Mouse (Mus musculus): ENCODE measurements around the gene Grm4.

Gene Grm4

DNA sequence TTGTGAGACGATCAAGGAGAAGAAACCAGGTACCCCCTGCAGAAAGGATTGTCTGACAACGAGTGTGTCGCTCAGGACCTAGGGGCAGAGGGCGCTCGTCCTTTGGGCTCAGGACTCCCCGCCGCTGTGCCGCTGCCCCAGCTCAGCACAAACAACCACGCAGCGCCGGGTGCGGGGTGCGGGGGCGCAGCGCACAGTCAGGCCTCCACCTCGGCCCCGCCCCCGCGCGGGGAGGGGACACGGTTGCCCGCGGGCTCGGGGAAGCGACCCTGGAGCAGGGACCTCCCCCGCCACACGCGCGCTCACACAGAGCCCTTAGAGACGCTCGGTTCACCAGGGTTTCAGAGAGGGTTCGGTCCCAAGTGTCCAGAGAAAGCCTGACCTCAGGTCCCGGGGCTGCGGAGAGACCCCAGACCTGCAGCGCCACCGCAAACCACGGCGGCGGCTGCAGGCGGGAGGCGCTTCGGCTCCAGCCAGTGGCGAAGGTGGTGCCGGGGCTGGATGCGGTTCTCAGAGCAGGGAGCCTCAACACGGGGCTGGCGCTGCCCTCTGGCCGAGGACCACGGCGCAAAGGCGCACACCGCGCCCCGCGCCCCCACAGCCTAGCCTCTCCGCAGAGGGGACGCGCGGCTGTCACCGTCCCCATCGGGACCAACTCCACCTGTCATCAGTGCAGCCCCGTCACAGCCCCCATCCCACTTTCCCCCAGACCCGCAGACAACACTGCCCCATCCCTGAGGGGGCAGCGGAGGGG, 9.2 kb downstream of the Grm4 start:
- peak; percentile 90 for DNase-seq (ENCODE audit: low read depth, low spot score)

DNA sequence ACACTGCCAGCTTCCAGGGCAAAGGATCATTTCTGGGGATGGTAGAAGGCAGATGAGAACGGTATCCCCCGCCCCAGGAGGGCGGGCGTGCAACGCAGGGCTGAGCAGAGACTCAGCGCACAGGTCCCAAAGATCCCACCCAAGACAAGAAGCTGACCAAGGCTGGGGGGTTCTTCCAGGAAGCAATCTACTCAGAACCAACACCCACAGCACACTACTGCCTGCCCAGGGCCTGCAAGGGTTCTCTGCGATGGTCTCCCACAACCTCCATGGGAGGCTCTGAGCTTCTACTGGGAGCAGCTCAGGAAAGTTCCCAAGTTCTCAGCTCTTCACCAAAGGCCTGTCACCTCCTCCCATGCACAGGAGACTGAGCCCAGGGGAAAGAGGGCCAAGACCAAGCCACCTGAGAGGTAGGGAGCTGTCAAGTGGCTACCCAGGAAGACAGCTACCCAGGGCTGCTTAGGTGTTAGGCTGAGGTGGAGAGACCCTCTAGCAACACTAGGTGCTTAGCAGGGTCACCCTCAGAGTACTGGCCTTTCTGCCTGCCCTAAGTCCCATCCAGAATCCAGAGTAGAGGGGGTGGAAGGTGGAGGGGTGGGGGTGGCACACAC, 10.0 kb downstream of the Grm4 start:
- DNase-seq (ENCODE audit: low read depth, low spot score) = no peak

DNA sequence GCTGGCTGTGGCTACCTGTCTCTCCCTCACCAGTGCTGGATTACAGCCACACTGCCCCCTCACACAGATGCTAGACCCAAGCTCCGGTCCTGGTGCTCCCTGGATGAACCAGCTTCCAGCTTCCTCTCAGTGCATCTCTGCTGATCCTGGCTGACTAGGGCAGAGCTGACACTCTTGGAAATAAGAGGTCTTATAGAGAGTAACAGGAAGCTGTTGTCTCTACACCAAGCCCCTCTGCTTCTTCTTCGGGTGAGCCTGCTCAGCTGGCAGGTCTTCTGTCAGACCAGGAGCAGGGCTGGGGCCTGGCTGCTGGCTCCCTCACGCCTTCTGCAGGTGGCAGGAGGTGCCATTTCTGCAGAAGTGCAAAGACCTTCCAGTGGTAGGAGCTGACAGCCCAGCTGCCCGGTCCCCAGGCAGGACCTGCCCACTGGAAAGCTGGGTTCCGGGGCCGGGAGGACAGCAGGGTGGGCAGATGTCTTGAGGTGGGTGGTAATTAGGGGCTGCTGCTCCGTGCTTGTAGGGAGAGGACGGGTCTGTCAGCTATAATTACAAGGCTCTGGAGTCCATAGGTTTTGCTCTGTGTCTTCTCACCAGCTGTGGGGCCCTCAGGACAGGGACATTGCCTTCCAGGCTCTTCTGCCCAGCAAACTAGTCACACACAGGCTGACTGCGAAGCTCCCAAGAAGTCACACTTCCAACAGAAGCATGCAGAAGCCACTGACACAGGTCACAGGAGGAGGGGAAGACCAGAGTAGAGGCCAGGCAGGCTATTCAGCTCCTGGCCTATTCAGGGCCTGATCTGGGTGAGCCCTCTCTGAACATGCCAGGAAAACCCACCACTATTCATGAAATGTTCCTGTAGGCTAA, 10.7 kb downstream of the Grm4 start:
- peak; percentile 68 for DNase-seq (ENCODE audit: low read depth, low spot score)

DNA sequence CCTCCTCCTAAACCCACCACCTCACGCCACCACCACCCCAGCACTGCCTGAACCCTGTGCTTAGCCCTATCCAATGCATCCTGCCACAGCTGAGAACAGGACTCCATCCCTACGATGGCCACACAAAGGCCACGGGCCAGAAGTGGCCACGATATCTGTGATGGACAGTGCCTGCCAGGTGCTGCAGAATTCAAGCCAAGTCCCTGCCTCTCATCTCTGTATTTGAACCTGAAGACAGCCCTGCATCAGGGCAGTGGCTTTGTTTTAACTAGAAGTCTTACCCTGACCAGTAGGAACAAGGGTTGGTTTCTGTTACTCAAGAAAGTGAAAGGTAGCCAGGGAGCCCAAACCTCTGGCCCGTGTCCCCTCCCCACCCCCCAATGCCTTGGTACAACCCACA, 12.1 kb downstream of the Grm4 start:
- DNase-seq (ENCODE audit: low read depth, low spot score) = no peak

DNA sequence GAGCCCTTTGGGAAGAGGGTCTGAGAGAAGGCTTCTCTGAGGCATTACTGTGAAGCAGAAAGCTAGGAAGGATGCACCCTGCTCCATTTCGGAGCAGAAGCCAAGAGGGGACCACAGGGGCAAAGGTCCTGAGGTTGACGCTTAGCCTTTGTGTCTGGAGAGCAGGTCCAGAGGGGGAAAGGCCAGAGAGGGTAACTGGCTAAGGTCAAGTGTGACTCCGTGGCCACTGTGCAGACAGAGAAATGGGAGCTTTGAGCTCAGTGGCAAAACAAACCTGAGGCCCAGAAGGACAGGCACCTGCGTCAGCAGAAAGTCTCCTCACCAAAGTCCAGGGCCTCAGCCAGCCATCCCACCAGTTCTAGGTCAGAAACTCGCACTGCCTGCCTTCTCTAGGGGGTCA, 12.7 kb downstream of the Grm4 start:
- DNase-seq (ENCODE audit: low read depth, low spot score) = no peak

DNA sequence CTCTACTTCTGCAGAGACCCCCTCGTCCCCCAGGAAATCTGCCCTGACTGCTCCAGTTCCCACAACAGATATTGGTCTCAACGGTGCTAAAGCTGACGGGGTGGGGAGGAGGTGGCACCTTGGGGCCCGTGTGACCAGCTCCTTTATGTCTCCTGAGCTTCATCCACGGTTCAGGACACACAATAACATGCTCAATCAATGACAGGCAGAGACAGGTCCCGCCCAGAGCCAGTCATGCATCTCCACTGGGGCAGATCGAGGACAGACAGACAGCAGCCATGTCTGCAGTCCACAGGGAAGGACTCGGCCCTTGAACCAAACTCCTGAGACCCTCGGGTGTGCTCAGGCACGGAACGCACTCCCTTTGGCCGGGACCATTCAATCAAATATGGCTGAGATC, 13.2 kb downstream of the Grm4 start:
- DNase-seq (ENCODE audit: low read depth, low spot score) = no peak

DNA sequence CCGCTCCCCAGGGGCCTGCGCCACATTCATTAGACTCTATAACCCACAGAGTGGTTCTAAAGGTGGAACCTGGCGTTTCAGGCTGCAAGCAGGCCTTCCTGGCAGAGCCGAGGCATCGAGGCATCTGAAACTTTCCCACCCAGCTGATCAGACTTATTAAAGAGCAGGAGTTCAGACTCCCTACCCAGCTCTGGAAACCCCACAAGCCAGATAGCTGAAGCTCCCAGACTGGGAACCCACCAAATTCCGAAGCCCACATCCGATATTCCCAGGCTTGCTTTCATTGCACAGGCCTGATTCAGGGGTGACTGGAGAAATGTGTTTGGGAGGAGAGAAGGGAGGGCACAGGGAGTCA, 13.6 kb downstream of the Grm4 start:
- no peak for DNase-seq (ENCODE audit: low read depth, low spot score)

DNA sequence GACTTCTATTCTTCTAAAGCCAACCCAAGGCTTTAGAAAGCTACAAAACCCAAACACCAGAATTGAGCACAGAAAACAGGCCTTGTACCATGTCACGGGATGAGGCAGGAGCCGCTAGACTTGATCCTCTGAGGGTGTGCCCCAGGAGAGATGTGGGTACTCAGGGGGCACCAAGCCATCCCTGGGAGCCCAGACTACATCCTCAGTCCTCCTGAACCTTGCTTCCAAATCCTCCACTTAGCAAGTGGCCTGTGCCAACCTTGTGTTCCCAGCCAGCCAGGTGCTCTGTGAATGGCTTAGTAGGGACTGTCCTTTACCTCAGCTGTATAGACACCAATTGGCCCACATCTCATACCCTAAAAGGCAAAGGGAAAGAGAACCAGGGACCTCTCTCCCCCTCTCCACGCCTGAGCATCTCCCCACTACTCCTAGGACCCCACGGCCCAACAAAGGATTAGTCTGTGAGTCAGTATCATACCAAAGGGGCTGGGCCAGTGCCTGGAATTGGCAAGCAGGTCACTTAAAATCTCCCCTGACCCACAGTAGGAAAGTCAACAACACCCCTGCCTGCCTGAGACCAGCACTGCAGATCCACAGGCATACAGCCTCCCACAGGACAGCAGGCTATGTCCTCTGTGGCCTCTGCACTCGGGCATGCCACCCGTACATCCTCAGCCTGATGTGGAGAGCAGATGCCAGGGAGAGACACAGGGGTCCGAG, 14.2 kb downstream of the Grm4 start:
- no peak for DNase-seq (ENCODE audit: low read depth, low spot score)

DNA sequence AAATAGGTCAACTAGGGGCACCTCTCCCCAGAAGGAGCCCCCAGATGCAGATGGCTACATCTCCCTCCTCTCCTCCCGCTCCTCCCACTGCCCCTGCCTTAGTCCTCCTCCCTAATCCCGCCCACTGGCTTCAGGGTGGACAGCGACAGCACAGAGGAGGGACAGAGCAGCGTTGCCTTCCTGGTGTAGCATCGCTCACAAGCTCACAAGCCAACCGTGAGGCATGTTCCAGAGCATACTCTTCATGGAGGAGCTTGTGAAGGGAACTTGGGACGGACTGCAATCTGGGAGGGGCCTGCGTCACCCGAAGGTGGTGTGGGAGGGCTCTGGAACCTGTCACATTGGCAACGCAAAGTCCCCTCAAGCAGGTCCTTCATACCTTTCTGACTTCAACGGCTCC, 14.8 kb downstream of the Grm4 start:
- DNase-seq (ENCODE audit: low read depth, low spot score) = peak; percentile 91

DNA sequence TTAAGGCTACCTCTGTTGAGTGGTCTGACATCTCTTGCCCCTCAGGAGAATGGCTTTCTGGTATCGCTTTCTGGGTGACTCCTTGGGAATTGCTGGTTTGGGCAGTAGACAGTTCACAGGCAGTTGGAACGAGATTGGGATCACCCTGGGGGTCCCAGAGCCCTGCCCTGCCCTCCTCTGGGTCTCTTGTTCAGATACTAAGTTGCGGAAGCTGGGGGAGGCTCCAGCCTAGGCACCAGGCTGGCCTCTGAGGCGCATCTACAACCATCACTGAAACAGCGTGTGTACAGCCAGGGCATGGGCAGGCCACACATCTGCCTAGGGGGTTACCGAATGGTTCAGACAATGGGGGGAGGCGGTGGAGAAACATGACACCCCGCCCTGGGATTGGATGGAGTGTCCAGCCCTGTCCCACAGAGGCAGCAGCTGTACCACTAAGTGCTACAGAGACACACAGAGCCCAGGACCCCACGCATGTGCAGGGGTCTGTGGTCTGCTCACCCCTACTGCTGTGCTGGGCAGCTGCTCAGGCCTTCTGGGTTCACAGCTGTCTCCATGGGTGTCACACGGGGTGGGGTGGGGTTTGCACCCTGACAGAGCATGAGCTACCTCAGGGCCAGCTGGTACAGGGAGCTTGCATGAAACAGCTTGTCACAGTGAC, 15.9 kb downstream of the Grm4 start:
- no peak for DNase-seq (ENCODE audit: low read depth, low spot score)

DNA sequence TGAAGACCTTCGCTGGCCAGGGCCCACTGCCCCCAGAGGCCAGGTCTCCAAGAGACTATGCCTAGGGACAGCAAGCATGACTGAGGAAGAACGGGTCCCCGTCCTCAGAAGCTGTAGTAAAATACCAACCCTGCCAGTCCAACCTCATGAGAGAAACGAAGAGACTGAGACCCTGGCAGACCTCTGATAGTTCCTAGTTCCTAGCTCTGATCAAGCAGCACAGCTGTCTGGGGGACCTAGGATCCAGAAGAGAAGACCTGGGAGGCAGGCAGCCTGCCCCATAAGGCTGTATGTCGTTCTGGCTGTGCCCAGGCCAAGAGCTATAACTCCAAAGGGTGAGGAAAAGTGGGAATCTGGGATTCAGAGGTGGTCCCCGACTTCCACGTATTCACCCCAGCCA, 17.3 kb downstream of the Grm4 start:
- DNase-seq (ENCODE audit: low read depth, low spot score) = no peak

DNA sequence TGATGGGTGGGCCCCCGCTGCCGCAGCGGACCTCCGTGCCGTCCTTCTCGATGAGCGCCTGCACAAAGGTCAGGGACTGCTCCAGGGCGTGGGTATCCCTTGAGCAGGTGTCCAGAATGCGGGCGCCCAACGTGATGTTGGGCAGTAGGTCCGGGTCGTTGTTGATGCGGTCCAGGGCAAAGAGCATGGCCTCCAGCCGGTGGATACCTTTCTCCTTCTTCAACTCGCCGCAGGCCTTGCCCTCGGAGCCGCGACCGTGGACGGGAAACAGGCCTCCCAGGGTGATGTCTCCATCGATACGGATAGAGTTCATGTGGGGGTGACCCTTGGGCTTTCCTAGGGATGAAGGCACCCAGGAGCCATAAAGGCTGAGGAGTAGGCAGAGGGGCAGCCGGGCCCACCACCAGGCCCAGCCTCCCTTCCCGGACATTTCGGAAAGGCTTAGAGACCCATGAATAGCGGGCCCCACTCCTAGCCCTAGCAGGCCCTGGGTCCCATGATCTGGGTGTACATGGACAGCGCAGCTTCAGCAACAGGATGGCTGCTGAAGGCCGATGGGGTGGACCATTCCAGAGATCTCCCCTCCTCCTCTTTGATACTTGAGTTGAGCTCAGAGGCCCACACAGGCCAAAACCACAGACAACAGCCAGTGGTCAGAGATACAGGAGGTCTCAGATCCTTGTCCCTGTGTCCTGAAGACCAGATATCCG, 18.3 kb downstream of the Grm4 start:
- DNase-seq (ENCODE audit: low read depth, low spot score) = no peak

DNA sequence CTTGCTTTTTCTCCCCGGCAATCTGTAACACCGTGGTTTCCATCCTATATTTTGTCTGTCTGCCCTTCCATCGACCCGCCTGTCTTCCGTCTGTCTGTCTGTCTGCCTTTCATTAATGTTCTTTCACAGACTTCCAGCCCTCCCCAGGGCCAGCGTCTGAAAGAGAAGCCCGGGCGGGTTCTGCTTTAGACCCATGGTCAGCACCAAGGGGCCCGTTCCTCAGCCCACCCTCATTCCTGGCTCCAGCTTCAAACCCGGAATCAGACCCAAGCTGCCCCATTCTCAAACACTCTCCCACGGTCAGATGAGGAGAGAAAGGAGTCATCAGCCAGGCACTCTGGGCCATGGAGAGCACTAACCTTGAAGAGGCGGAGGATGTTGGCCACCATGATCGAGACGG, 18.9 kb downstream of the Grm4 start:
- DNase-seq (ENCODE audit: low read depth, low spot score) = no peak

DNA sequence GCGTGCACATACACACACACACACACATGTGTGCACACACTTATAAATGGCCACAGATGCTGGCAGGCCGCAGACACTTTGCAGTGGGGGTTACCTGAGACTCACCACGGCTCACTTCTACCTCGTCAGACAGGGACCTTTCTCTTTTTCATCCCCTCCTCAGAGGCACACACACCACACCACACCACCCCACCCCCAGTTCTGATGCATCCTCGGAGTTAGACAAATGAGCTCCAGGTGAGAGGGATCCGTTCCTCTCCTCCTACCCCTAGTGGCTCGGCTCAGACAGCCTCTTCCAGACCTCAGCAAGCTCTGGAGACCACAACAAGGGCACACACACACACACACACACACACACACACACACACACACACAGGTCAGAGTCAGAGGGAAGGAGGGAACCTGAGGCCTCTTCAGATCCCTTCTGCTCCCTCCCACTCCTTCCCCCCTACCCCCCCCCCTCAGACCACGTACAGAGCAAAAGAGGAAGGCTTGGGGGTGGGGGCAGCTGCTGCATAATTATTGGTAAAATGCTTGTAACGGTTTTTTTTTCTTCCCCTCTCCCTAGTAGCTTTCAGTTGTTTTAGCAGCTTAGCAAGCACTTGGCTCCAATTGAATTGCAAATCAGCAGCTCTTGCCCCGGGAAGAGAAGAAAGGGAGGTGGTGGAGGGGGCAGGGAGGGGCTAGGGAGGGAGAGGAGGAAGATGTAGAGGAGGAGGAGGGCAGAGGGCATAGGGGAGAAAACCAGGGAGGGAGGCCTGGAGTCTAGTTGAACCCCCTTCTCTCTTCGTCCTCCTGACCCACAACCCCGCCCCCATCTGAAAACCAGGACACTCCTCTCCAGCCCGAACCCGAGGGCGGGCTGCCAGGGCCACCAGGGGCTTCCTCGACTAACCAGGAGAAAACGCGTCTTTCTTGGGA, 19.6 kb downstream of the Grm4 start:
- DNase-seq (ENCODE audit: low read depth, low spot score) = peak; percentile 80

DNA sequence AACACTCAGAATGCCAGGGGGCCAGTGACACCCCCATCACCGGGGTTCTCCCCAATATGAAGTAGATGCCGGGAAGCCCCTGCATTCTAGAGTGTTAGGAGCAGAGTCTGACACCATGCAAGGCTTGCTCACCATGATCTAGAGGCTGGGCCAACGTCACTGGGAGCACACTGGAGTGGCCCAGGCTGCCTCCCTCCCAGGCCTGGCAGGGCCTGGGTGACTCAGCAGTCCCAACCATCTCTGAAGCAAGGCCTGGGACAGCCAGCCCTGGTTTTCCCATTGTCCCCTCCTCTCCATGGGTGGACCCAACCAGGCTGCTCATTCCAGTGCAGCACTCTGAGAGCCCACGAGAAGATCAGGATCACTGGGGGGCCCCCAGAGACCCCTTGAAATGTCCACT, 20.4 kb downstream of the Grm4 start:
- peak; percentile 76 for DNase-seq (ENCODE audit: low read depth, low spot score)

DNA sequence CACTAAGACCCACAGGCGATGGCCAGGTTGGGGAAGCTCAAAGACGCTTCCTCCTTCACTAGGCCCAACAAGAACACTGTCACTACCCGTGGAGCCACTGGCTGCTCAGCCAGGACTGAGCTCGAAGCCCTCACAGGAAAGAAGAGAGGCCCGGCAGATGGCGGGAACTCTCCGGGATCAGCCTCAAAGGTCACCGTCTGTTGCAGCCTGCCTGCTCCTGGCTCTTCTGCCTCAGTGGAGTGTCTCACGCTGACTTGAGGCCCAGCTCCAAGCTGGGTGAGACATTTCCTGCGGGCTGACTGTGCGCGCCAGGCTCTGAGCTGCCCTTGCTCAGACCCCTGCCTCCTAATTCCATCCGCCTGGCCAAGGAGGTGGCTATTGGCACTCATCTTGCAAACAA, 22.1 kb downstream of the Grm4 start:
- DNase-seq (ENCODE audit: low read depth, low spot score) = peak; percentile 98

DNA sequence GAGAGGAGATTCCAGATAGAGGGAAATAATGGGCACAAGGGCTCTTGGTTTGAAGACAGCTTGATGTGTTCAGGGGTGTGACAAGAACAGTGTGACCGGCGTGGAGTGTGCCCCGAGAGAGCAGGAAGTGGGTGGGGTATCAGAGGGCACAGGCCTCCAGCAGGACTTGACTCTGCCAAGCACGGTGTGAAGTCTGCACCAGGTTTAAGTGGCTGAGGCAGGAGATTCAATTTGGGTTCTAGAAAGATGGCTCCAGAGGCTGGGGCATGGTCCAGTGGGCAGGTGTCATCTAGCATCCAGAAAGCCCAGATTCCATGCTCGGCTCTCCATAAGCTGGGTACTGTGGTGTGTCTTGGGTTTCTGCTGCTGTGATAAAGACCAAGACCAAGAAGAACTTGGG, 23.4 kb downstream of the Grm4 start:
- no peak for DNase-seq (ENCODE audit: low read depth, low spot score)

DNA sequence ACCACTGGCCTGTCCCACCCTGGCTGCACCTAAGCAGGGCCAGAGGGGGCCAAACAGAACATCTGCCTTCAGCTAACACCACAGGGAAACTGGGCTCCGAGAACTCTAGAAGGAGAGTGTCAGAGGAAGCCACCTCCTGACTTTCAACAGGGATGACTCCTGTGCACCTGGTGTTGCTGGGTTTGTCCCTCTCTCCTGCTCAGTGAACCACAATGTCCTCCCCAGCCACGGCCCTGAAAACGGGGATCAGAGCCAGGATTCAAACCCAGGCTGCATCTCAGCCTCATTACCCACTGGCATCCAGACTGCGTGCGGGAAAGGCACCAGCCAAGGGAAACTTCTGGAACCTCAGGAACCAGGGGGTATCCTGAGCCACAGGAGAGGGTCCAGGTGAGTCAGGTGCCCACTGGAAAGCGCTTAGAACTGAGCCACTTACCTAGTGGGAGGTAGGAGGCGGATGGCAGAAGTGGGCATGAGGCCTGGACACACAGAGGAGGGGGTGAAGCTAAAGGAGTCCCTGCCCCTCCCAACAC, 26.1 kb downstream of the Grm4 start:
- DNase-seq (ENCODE audit: low read depth, low spot score) = no peak

DNA sequence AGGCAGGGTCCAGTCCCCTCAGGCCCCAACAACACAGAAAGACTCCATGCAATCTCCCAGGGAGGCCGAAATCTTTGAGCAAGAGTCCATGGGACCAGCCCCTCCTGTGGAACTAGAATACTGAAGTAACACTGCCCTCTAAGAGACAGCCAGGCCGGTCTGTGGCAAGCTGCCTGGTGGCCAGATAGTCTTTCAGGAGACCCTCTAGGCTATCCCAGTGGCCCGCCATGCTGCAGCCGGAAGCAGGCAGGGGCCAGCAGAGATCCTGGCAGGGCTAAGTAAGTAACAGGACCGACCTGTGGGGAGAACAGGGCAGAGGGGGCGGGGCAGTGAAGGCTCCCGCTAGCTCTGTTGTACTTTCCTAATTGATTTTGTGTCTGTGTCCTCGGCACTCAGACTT, 27.2 kb downstream of the Grm4 start:
- no peak for DNase-seq (ENCODE audit: low read depth, low spot score)

DNA sequence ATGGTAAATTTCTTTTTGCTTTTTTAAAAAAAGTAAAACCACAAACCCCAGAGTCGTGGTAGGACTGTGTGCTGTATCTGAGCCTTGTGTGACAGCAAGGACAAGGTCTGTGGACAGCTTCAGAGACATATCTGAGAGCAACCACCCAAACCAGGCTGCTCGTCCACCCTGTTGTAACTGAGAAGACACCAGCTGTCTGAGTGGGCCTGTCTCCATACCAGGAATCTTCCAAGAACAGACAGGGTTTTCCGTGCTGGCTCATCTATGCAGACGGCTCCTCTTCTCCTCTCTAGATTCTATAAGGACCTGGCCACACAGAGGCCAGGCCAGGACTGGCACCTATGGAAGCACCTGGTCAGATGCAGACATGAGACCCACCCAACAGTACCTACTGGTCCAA, 27.8 kb downstream of the Grm4 start:
- no peak for DNase-seq (ENCODE audit: low read depth, low spot score)
